Mouse (Mus musculus): Measurements from ENCODE around the gene Efcab7. TPM values are rescaled to one million over a fixed set of nuclear protein-coding genes. Genes with fewer than 3 reads are reported as not detected.

Efcab7 gene
- polyA plus RNA-seq, 1 experiment from 2014 or later = 35.1 TPM

DNA sequence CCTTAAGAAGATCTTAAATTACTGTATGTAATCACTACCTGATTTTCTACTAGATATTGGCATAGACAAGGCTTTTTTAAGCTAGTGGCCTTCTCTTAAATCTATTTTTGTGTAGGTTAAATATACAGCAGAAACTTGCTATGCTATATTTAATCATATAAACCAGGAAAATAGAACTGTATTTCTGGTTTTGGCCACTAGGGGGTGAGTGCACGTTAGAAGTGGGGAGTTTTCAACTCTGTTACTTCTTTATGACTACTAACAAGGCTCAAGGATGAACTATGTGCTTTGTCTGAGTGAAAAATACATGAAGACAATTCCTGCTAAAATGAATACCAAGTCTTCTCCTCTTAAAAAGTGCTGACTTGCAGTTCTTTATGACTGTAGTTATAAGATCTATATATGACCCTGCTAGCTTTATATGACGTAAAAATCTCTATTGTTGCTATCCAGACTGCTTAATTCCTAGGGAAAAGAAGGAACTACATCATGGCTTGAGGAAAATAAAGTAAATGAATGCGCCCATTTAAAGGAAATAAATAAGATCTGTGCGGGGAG lies 85.0 kb downstream of the Efcab7 start:
- Histone ChIP-seq H3K27ac (replicated peaks; ENCODE audit: low read depth, low read length) (no peak overlapping the region), H3K36me3 (replicated peaks; ENCODE audit: control insufficient read depth, insufficient read depth, low read depth, low read length) (no peaks in the 10 kb centered on the region), H3K9ac (replicated peaks; ENCODE audit: low read length) (no peak overlapping the region), H3K4me1 (ENCODE audit: control insufficient read depth, insufficient read depth, low read length) (no peaks in the 10 kb centered on the region), H3K27me3 (ENCODE audit: control insufficient read depth, insufficient read depth, low read length) (no peaks in the 10 kb centered on the region), H3K4me2 (ENCODE audit: low read depth, low read length) (no peak overlapping the region), H3K9me3 (replicated peaks; ENCODE audit: control insufficient read depth, low read length) (no peaks in the 10 kb centered on the region), H3K4me3 (ENCODE audit: low read depth, low read length) (no peak overlapping the region)
- peak; percentile 83 for DNase-seq (ENCODE audit: low spot score)
- 66% methylated on average over 4 of the region's 4 CpGs for WGBS
- ATAC-seq (replicated peaks; ENCODE audit: insufficient number of reproducible peaks, low FRiP score, low TSS enrichment, low read depth) = no peak

DNA sequence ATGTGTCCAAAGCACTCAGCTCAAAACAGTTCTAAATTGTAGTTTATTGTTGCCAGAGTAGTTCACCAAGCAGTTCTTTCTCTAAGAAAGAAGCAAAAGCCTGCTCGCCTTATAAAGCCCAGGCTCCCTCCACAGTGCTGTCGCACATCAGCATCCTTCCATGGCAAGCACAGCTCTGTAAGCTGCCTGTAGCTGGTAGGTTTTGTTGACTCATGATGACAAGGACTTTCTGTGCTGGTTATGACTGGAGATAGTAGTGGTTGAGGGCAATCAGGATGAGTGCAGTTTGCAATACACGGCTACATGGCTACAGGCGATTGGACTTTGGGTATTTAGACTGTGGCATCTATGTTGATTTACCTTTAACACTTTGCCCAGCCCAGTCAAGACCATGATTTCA lies 97.4 kb downstream of the Efcab7 start:
- WGBS = 89% methylated on average over 4 of the region's 4 CpGs
- ATAC-seq (replicated peaks; ENCODE audit: insufficient number of reproducible peaks, low FRiP score, low TSS enrichment, low read depth) = no peak
- no peak overlapping the region for H3K4me3 ChIP-seq (ENCODE audit: low read depth, low read length)

DNA sequence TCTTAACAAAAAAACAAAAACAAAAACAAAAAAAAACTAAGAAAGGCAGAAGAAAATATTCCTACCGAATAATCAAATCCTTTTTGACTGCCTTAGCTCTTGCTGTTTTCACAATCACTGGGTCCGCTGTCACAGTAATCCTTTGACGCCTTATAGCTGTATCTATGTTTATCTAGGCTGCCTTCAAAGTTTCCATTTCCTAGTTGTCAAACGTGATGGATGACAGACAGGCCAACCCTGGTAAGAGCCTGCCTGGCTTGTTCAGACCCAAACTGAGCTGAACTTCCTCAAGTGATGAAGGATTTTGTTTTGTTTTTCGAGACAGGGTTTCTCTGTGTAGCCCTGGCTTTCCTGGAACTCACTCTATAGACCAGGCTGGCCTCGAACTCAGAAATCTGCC lies 99.5 kb downstream of the Efcab7 start:
- H3K9me3 ChIP-seq (replicated peaks; ENCODE audit: control insufficient read depth, low read length) = no peaks in the 10 kb centered on the region
- no peak overlapping the region for H3K9ac ChIP-seq (replicated peaks; ENCODE audit: low read length)
- no peak overlapping the region for H3K27ac ChIP-seq (replicated peaks; ENCODE audit: low read depth, low read length)
- 70% methylated on average over 6 of the region's 6 CpGs for WGBS
- no peaks in the 10 kb centered on the region for H3K36me3 ChIP-seq (replicated peaks; ENCODE audit: control insufficient read depth, insufficient read depth, low read depth, low read length)
- no peak for ATAC-seq (replicated peaks; ENCODE audit: insufficient number of reproducible peaks, low FRiP score, low TSS enrichment, low read depth)
- no peak for DNase-seq (ENCODE audit: low spot score)
- H3K4me1 ChIP-seq (ENCODE audit: control insufficient read depth, insufficient read depth, low read length) = no peaks in the 10 kb centered on the region
- no peak overlapping the region for H3K4me3 ChIP-seq (ENCODE audit: low read depth, low read length)
- H3K4me2 ChIP-seq (ENCODE audit: low read depth, low read length) = no peak overlapping the region
- H3K27me3 ChIP-seq (ENCODE audit: control insufficient read depth, insufficient read depth, low read length) = no peaks in the 10 kb centered on the region

More for the DNA sequence above, 97.4 kb downstream of the Efcab7 start:
- no peaks in the 10 kb centered on the region for H3K9me3 ChIP-seq (replicated peaks; ENCODE audit: control insufficient read depth, low read length)
- no peaks in the 10 kb centered on the region for H3K27me3 ChIP-seq (ENCODE audit: control insufficient read depth, insufficient read depth, low read length)
- H3K36me3 ChIP-seq (replicated peaks; ENCODE audit: control insufficient read depth, insufficient read depth, low read depth, low read length) = no peaks in the 10 kb centered on the region
- no peak overlapping the region for H3K27ac ChIP-seq (replicated peaks; ENCODE audit: low read depth, low read length)
- no peak overlapping the region for H3K9ac ChIP-seq (replicated peaks; ENCODE audit: low read length)
- no peaks in the 10 kb centered on the region for H3K4me1 ChIP-seq (ENCODE audit: control insufficient read depth, insufficient read depth, low read length)
- DNase-seq (ENCODE audit: low spot score) = no peak
- H3K4me2 ChIP-seq (ENCODE audit: low read depth, low read length) = no peak overlapping the region

DNA sequence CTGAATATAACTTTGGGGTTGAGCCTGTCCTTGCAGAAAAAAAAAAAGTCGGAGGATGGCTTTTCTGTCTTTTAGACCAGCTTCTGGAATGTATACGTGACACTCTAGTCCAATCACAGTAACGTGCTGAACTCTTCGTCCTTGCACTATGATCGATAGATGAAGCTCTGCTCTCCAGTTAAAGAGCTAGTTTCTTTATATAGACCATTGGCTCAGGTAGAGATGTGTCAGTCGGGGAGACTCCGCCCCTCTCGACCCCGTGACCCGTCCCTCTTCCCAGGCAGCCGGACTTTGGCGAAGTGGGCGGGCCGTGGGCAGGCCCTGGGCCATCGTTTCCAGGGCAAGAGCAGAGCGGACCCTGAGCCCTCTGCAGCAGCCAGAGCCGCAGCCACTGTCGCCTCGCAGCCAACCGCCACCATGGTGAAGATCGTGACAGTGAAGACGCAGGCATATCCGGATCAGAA lies 100.2 kb downstream of the Efcab7 start, which contains the start of gene Pgm1:
TSS of gene Pgm1 (plus strand) at position 266 of the 464 bp plus-strand sequence.
- Histone ChIP-seq H3K27me3 (ENCODE audit: control insufficient read depth, insufficient read depth, low read length) (no peaks in the 10 kb centered on the region), H3K4me3 (ENCODE audit: low read depth, low read length) (peak within 1 kb of the TSS; percentile 55), H3K4me1 (ENCODE audit: control insufficient read depth, insufficient read depth, low read length) (no peaks in the 10 kb centered on the region), H3K4me2 (ENCODE audit: low read depth, low read length) (peak within 1 kb of the TSS; percentile 58), H3K9ac (replicated peaks; ENCODE audit: low read length) (peak within 1 kb of the TSS; percentile 66), H3K9me3 (replicated peaks; ENCODE audit: control insufficient read depth, low read length) (no peaks in the 10 kb centered on the region), H3K36me3 (replicated peaks; ENCODE audit: control insufficient read depth, insufficient read depth, low read depth, low read length) (no peaks in the 10 kb centered on the region), H3K27ac (replicated peaks; ENCODE audit: low read depth, low read length) (peak within 1 kb of the TSS; percentile 56)
- peak; percentile 87 for ATAC-seq (replicated peaks; ENCODE audit: insufficient number of reproducible peaks, low FRiP score, low TSS enrichment, low read depth)
- no peak for DNase-seq (ENCODE audit: low spot score)
- 4% methylated on average over 23 of the region's 23 CpGs for WGBS

DNA sequence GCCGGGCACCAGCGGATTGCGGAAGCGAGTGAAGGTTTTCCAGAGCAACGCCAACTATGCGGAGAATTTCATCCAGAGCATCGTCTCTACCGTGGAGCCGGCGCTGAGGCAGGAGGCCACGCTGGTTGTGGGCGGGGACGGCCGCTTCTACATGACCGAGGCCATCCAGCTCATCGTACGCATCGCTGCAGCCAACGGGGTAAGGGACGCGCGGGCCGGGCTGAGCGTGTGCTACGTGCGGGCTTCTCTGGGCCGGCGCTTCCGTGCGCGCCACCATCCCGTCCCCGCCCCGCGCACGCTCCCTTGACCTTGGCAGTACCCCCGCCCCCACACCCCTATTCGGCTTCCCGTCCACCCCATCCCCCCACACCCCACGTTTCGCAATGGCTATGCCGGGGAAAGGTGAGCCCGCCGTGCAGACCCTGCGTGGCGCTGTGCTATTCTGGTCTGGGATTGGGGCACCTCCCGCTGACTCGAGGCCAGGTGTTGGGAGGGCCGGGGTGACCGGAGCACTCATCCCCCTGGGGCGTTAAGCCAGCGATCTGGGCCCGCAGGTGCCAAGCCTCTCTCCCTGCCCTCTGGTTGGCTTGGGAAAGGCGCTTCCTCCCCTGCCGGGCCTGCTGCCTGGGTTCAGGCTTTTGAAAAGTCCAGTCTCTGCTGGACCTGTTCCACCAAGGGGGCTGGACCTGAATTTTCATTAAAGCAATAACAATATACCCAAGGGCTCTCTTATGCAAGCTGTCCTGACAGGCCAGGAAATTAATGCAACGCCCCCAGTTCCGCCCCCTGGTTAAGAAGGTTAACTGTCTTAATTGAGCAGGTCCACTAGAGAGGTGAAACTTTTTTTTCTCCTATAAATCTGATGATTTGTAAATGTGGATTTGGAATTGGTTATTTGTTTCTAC lies 100.9 kb downstream of the Efcab7 start, which contains the start of gene Itgb3bp:
TSS of gene Itgb3bp (minus strand) at position 201 of the 905 bp plus-strand sequence.
- Histone ChIP-seq H3K27ac (replicated peaks; ENCODE audit: low read depth, low read length) (peak within 1 kb of the TSS; percentile 56), H3K4me3 (ENCODE audit: low read depth, low read length) (peak within 1 kb of the TSS; percentile 55), H3K36me3 (replicated peaks; ENCODE audit: control insufficient read depth, insufficient read depth, low read depth, low read length) (no peaks in the 10 kb centered on the region), H3K9ac (replicated peaks; ENCODE audit: low read length) (peak within 1 kb of the TSS; percentile 66), H3K4me2 (ENCODE audit: low read depth, low read length) (peak within 1 kb of the TSS; percentile 58), H3K4me1 (ENCODE audit: control insufficient read depth, insufficient read depth, low read length) (no peaks in the 10 kb centered on the region), H3K27me3 (ENCODE audit: control insufficient read depth, insufficient read depth, low read length) (no peaks in the 10 kb centered on the region), H3K9me3 (replicated peaks; ENCODE audit: control insufficient read depth, low read length) (no peaks in the 10 kb centered on the region)
- ATAC-seq (replicated peaks; ENCODE audit: insufficient number of reproducible peaks, low FRiP score, low TSS enrichment, low read depth) (peak; percentile 93), DNase-seq (ENCODE audit: low spot score) (peak; percentile 81)
- under 1% methylated on average over 57 of the region's 57 CpGs for WGBS

DNA sequence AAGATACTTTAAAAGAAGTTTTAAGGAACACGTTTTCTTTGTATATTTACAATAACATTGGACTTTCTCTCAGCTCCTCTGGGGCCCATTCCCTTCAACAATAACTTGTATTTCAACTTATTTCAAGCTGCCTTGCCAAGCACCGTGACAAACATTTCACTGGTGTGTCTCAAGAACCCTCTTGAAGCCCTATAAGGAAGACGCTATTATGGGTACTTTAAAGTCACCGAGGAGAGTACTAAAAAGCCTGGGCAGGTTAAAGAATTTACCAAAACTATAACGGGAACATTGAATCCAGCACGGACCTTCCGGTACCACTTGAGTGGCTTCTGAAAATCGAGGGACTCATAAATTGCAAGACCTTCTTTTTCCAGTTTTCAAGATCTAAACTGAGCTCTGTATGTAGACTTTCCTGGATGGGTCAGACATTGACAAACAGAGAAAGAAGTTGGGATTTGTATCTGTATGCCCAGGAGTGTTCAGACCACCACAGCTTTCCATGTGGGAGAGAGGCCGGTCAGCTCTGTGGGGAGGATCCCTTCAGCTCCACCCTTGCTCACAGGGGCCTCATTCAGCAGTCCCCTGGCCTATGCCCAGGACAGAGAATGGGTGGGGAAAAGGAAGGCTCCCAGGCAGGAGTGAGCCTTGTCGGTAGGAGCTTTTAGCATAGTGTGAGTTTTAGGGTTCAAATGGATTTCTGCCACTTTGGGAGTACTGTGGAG lies 101.7 kb downstream of the Efcab7 start:
- 51% methylated on average over 10 of the region's 10 CpGs for WGBS
- Histone ChIP-seq H3K4me3 (ENCODE audit: low read depth, low read length) (no peak overlapping the region), H3K9me3 (replicated peaks; ENCODE audit: control insufficient read depth, low read length) (no peaks in the 10 kb centered on the region), H3K27me3 (ENCODE audit: control insufficient read depth, insufficient read depth, low read length) (no peaks in the 10 kb centered on the region), H3K27ac (replicated peaks; ENCODE audit: low read depth, low read length) (no peak overlapping the region), H3K4me2 (ENCODE audit: low read depth, low read length) (no peak overlapping the region; the same call in 1 of the 2 replicates), H3K4me1 (ENCODE audit: control insufficient read depth, insufficient read depth, low read length) (no peaks in the 10 kb centered on the region), H3K9ac (replicated peaks; ENCODE audit: low read length) (no peak overlapping the region), H3K36me3 (replicated peaks; ENCODE audit: control insufficient read depth, insufficient read depth, low read depth, low read length) (no peaks in the 10 kb centered on the region)
- DNase-seq (ENCODE audit: low spot score) (no peak), ATAC-seq (replicated peaks; ENCODE audit: insufficient number of reproducible peaks, low FRiP score, low TSS enrichment, low read depth) (no peak)

DNA sequence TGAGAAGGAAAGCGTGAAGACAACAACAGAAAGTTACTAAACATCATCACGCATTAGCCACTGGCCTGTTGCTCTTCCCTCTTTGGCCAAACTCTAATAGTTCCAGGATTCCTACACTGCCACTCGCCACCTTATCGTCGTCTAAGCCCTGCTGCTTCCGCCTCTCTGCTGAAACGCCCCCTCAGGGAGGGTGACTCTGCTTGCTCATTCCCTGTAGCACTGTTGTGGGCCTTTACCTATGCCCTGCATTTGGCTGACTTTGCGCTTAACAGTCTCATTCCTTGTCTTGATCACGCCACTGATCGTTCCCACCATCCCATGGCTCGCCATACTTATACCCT lies 102.2 kb downstream of the Efcab7 start:
- Histone ChIP-seq H3K4me3 (ENCODE audit: low read depth, low read length) (no peak overlapping the region), H3K4me1 (ENCODE audit: control insufficient read depth, insufficient read depth, low read length) (no peaks in the 10 kb centered on the region), H3K27me3 (ENCODE audit: control insufficient read depth, insufficient read depth, low read length) (no peaks in the 10 kb centered on the region), H3K27ac (replicated peaks; ENCODE audit: low read depth, low read length) (no peak overlapping the region), H3K36me3 (replicated peaks; ENCODE audit: control insufficient read depth, insufficient read depth, low read depth, low read length) (no peaks in the 10 kb centered on the region), H3K9ac (replicated peaks; ENCODE audit: low read length) (no peak overlapping the region), H3K9me3 (replicated peaks; ENCODE audit: control insufficient read depth, low read length) (no peaks in the 10 kb centered on the region), H3K4me2 (ENCODE audit: low read depth, low read length) (no peak overlapping the region)
- DNase-seq (ENCODE audit: low spot score) = no peak
- ATAC-seq (replicated peaks; ENCODE audit: insufficient number of reproducible peaks, low FRiP score, low TSS enrichment, low read depth) = no peak
- 68% methylated on average over 11 of the region's 11 CpGs for WGBS
